Mouse (Mus musculus) heart, embryonic 12.5 days (tissue): ENCODE data around the gene Gramd1b. TPM values are rescaled to one million over a fixed set of nuclear protein-coding genes. Genes with fewer than 3 reads are reported as not detected.

Experiments
- ATAC-seq: fragments of 200-750 bp; cut with Nextera tagmentation; 2 replicates; pipeline ENCODE4 v1.8.0; 2017; ENCODE audit warnings: moderate TSS enrichment, moderate library complexity; ENCODE audit not compliant: insufficient number of reproducible peaks, low FRiP score
- H3K27ac ChIP-seq: fragments of 300-500 bp; sonication (generic); 2 replicates; pipeline ENCODE4 v1.5.1; 2016; ENCODE audit warnings: mild to moderate bottlenecking, moderate library complexity; ENCODE audit not compliant: poor library complexity, severe bottlenecking
- H3K27me3 ChIP-seq: fragments of 300-500 bp; sonication (generic); replicated peaks from 2 replicates; pipeline ENCODE4 v1.6.1; 2016; ENCODE audit warnings: mild to moderate bottlenecking, moderate library complexity
- H3K36me3 ChIP-seq: fragments of 300-500 bp; sonication (generic); 2 replicates; pipeline ENCODE4 v1.6.1; 2016; ENCODE audit warnings: mild to moderate bottlenecking, moderate library complexity
- H3K4me1 ChIP-seq: fragments of 300-500 bp; sonication (generic); replicated peaks from 2 replicates; pipeline ENCODE4 v1.6.1; 2016; ENCODE audit warnings: mild to moderate bottlenecking
- H3K4me2 ChIP-seq: fragments of 300-500 bp; sonication (generic); 2 replicates; pipeline ENCODE4 v1.6.1; 2016; ENCODE audit warnings: mild to moderate bottlenecking, moderate library complexity
- H3K4me3 ChIP-seq: fragments of 300-500 bp; sonication (generic); 2 replicates; pipeline ENCODE4 v1.5.1; 2016; ENCODE audit warnings: mild to moderate bottlenecking
- H3K9ac ChIP-seq: fragments of 300-500 bp; sonication (generic); 2 replicates; pipeline ENCODE4 v1.6.1; 2016; ENCODE audit warnings: mild to moderate bottlenecking, moderate library complexity
- H3K9me3 ChIP-seq: fragments of 300-500 bp; sonication (generic); replicated peaks from 2 replicates; pipeline ENCODE4 v1.6.1; 2016; ENCODE audit warnings: mild to moderate bottlenecking, moderate library complexity
- WGBS: fragments of 180-500 bp; shearing (Covaris S2); methylation state at CpG from one replicate; pipeline ENCODE4 v1.1.7; 2016; 5-methylcytosine and 5-hydroxymethylcytosine counted together
- polyA plus RNA-seq: library from polyadenylated mRNA; unstranded; fragments of >200 nt; fragmentation: Nextera tagmentation; extraction: Ambion mirVana; gene quantifications from 2 replicates; pipeline ENCODE4 v1.2.1, GENCODE M21; 2016

Gramd1b gene
- polyA plus RNA-seq, 1 experiment from 2014 or later: 7.9 TPM

DNA sequence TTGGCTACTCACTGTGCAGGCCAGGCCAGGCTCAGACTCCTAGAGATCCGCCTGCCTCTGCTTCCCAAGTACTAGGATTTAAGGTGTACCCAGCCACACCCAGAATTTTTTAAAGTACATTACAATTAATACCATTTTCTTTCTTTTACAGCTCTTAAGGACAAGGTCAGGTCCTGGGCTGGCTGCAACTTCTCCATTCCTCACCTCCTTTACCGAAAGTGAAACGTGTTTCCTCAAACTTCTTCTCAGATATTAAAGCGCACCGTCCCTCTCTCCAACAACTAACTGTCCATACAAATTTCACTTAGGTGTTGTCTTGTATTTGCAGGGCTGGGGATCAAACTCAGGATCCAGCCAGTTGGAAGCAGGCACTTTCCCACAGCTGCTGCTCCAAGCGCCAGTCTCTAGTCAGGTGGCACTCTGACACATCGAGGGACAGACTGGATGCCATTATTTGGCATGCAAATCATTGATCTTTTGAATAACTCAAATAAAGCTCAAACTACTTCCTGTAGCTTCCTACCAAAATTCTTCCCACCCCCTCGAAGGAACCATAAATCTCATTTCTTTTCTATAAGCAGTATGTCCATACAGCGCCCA, 188.0 kb downstream of the Gramd1b start:
- no peak overlapping the region for H3K4me3 ChIP-seq
- H3K27me3 ChIP-seq: no peaks in the 10 kb centered on the region
- 89% methylated on average over 9 of the region's 9 CpGs for WGBS
- H3K4me2 ChIP-seq: no peak overlapping the region
- no peak overlapping the region for H3K9ac ChIP-seq
- ATAC-seq: no peak
- no peak overlapping the region for H3K27ac ChIP-seq
- H3K9me3 ChIP-seq: no peaks in the 10 kb centered on the region
- no peaks in the 10 kb centered on the region for H3K36me3 ChIP-seq
- peaks cover 45% of the 10 kb centered on the region for H3K4me1 ChIP-seq

DNA sequence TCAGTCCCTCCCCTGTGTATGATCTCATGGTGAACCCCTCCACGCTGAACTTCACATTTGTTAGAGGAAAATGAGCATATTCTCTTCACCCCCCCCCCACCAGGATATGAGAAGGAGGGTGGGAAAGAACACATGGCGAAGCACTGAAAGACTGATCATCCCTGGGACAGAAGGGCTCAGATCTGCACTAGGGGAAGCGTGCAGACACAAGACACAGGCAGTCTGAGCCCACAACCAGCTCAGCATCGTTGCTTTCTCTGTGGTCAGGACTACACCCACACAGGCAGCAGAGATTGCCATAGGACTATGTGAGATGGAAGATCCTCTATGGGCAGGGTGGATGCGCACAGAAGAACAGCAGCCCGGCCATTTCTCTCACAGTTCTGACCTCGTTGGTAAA, 189.1 kb downstream of the Gramd1b start:
- no peak overlapping the region for H3K4me2 ChIP-seq
- ATAC-seq: no peak
- WGBS: 79% methylated on average over 7 of the region's 7 CpGs
- H3K27ac ChIP-seq: no peak overlapping the region
- no peaks in the 10 kb centered on the region for H3K9me3 ChIP-seq
- H3K27me3 ChIP-seq: no peaks in the 10 kb centered on the region
- H3K4me3 ChIP-seq: no peak overlapping the region
- no peaks in the 10 kb centered on the region for H3K36me3 ChIP-seq
- no peak overlapping the region for H3K9ac ChIP-seq
- peaks cover 49% of the 10 kb centered on the region for H3K4me1 ChIP-seq

DNA sequence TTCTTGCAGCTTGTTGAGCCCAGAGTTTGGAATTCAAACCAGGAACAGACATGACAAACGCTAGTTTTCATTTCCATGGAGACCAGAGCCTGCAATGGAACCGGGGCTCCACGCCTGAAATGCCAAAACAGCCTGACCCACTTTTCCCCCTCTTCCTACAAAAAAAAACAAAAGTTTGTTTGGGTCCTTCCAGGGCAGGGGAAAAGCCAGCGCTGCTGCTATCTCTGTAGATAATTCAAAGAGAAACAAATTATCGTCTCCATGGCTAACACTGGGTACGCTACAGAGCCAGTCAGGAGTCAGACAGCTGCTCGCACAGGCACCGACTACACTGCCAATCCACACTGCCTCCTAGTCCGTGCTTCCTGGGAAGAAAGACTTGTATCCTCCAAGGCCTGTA, 191.6 kb downstream of the Gramd1b start:
- no peak for ATAC-seq
- Histone ChIP-seq H3K9ac (no peak overlapping the region), H3K4me1 (peaks cover 24% of the 10 kb centered on the region), H3K27ac (no peak overlapping the region), H3K27me3 (no peaks in the 10 kb centered on the region), H3K4me2 (no peak overlapping the region), H3K4me3 (no peak overlapping the region), H3K36me3 (no peaks in the 10 kb centered on the region), H3K9me3 (no peaks in the 10 kb centered on the region)
- WGBS: 39% methylated on average over 9 of the region's 9 CpGs

DNA sequence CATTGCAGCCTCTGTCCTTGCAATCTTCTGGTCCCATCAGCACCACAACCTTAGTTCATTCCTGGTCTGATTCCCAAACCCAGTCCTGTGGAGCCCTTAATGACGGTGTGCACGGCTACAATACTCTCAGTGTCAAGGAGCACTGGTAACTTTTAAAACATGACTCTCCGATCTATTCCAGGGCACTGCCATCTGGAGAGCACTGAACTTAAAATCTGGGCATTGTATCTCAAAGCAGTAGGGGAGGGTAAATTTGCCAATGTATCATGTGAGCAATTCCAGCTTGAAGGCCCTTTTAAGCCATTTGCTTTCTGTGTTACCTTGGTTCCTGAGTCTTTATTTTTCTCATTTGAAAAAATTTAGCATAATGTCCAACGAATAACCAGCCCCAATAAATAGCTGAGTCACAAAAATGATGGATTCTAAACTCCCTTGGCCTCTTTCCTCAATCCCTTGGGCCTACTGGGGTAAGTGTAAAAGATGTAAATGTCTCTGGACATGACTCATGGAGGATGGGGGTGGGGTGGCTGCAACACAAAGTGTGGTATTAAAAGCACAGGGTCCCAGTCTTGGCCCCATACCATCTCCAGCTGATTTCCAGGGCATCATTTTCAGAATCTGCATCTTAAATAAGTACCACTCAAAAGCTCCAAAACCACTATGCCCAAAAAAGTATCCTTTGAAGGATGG, 193.9 kb downstream of the Gramd1b start:
- Histone ChIP-seq H3K36me3 (no peaks in the 10 kb centered on the region), H3K4me3 (no peak overlapping the region), H3K27me3 (no peaks in the 10 kb centered on the region), H3K9me3 (no peaks in the 10 kb centered on the region), H3K4me1 (peaks cover 24% of the 10 kb centered on the region), H3K4me2 (no peak overlapping the region), H3K27ac (no peak overlapping the region), H3K9ac (no peak overlapping the region)
- WGBS: 84% methylated on average over 4 of the region's 4 CpGs
- no peak for ATAC-seq

DNA sequence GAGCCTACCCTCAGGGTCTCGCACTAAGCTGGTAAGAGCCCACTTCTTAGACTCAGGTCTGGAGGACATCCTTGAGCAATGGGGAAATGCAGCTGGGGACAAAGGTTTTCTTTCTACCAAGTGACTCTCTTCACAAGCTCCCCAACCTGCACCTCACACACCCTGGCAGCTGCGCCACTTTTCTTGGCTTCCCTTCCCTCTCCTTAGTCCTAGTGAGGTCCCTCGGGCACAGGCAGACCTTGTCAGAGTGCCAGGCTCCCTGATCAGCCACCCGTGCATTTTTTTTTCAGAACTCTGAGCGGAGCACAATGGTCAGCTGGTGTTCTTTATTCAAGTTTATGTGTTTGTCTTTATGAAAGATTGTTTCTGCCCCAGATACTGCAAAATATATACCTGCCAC, 194.5 kb downstream of the Gramd1b start:
- no peak for ATAC-seq
- no peak overlapping the region for H3K27ac ChIP-seq
- no peak overlapping the region for H3K4me2 ChIP-seq
- no peak overlapping the region for H3K4me3 ChIP-seq
- H3K4me1 ChIP-seq: peaks cover 24% of the 10 kb centered on the region
- H3K9me3 ChIP-seq: no peaks in the 10 kb centered on the region
- 77% methylated on average over 5 of the region's 5 CpGs for WGBS
- H3K27me3 ChIP-seq: no peaks in the 10 kb centered on the region
- H3K36me3 ChIP-seq: no peaks in the 10 kb centered on the region
- no peak overlapping the region for H3K9ac ChIP-seq

DNA sequence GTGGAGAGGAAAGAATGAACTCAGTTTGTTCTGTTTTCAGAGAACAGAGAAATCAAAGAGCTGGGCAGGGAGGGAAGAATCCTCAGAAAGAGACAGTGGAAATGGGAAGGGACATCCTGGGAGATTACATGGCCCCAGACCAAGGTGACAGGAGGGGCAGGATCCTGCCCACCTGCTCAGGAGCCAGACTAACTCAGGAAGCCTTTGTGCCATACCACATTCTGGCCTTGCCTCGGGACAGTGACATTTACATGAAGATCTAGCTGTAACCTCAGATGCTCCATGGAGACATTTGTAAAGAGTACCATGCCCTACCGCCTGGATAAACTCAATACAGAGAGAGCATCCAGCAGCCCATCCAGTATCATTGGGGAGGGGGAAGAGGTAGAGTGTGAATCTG, 196.6 kb downstream of the Gramd1b start:
- Histone ChIP-seq H3K27ac (no peak overlapping the region), H3K4me3 (no peak overlapping the region), H3K4me1 (peaks cover 17% of the 10 kb centered on the region), H3K4me2 (no peak overlapping the region), H3K9me3 (no peaks in the 10 kb centered on the region), H3K27me3 (no peaks in the 10 kb centered on the region), H3K36me3 (no peaks in the 10 kb centered on the region), H3K9ac (no peak overlapping the region)
- 63% methylated on average over 2 of the region's 2 CpGs for WGBS
- ATAC-seq: no peak

DNA sequence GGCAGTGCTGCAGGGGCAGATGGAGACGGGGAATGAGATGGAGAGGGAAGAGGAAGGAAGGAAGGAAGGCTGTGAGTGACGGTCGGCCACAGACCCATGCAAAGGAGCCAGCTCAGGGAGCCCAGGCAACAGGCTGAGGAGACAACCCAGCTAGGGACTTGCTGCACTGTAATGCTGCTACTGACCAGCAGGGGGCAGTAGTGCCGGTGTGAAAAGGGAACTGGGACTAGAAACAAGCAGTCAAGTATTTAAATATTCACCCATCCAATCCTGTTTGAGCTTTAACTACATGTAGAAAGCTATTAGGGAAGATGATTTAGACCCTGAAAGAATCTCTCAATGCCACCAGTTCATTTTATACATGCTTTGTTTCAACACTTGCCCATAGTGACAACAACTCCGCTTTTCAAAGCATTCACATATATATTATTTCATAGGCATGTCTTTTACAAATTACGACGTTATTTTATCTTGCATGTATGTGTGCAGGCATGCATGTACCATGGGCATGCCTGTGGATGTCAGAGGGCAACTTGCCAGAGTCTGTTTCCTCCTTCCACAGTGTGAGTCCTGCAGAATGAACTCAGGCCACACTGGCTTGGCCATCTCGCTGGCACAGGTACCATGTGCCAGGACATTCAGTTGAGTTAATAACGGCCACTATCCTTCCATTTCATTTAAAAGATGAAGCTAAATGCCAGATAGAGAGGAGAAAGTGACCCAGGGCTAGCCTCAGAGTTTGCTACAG, 197.4 kb downstream of the Gramd1b start:
- Histone ChIP-seq H3K9me3 (no peaks in the 10 kb centered on the region), H3K36me3 (no peaks in the 10 kb centered on the region), H3K27ac (no peak overlapping the region), H3K4me2 (no peak overlapping the region), H3K4me1 (peaks cover 13% of the 10 kb centered on the region), H3K9ac (no peak overlapping the region), H3K4me3 (no peak overlapping the region), H3K27me3 (no peaks in the 10 kb centered on the region; the same call in 1 of the 2 replicates)
- ATAC-seq: no peak
- WGBS: 56% methylated on average over 9 of the region's 9 CpGs

DNA sequence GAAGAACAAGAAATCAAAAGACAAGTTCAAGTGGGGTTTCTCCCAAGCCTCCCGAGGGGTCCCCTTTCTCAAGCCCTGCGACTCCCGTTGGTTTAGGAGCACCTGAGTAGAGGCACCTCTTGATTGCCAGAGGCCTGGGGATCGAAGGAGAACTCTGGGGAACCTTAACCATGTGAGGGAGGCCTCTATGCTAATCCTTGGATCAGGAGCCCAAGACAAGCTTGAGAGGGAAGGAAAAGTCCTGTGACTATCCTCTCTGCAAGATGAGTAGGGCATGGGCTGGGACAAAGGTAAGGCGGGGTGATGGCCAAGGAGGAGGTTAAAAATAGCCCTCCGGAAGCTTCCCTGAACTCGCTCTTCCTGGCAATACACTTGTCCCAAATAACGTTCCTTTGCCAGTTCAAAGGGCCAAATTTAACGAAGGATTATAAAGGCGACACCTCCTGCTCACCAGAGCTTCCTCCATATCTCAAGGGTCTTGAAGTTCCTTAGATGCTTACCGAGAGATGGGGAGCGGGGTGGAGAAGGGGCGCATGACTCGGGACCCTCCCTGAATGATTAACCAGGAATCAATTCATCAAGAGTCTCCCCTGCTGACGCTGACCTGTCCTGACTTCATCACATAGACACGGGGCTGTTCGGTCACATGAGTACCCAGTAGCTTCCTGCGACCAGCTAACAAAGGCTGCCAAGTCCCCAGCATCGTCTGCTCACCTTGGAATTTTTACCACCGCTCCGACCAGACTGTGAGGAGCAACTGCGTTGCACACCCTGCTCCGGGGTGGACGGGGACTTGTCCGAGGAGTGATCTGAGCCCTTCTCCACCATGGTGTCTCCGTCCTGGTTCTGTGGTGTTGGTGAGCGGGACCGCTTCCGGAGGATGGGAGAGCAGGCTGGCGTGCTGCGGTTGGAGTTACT, 198.2 kb downstream of the Gramd1b start:
- no peak overlapping the region for H3K27ac ChIP-seq
- no peak overlapping the region for H3K4me2 ChIP-seq
- no peaks in the 10 kb centered on the region for H3K9me3 ChIP-seq
- WGBS: 76% methylated on average over 31 of the region's 31 CpGs
- no peak for ATAC-seq
- H3K9ac ChIP-seq: no peak overlapping the region
- no peaks in the 10 kb centered on the region for H3K36me3 ChIP-seq
- no peak overlapping the region for H3K4me3 ChIP-seq
- H3K4me1 ChIP-seq: peaks cover 17% of the 10 kb centered on the region
- H3K27me3 ChIP-seq: peaks cover 5% of the 10 kb centered on the region; the same call in 1 of the 2 replicates

DNA sequence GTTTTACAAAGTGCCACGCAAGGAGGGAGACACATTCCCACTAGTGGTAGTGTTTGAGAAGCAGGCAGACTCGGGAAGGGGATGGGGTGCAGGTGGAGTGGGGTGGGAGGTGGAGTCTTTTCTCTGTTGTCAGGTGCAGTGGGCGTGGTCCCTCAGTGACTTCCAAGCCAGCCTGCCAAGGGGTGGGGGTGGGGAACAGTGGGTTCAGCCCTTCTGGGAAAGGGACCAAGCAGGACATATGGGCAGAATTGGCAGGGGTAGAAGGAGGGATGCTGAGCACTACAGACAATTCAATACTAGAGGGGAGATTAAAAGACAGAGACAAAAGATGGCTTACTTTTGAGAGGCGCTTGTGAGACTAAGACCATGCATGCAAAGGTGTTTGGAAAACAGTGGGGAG, 198.9 kb downstream of the Gramd1b start:
- 84% methylated on average over 4 of the region's 4 CpGs for WGBS
- Histone ChIP-seq H3K4me3 (no peak overlapping the region), H3K27me3 (peaks cover 5% of the 10 kb centered on the region; the same call in 1 of the 2 replicates), H3K36me3 (no peaks in the 10 kb centered on the region), H3K9me3 (no peaks in the 10 kb centered on the region), H3K4me1 (peaks cover 17% of the 10 kb centered on the region), H3K27ac (no peak overlapping the region), H3K4me2 (no peak overlapping the region), H3K9ac (no peak overlapping the region)
- no peak for ATAC-seq

DNA sequence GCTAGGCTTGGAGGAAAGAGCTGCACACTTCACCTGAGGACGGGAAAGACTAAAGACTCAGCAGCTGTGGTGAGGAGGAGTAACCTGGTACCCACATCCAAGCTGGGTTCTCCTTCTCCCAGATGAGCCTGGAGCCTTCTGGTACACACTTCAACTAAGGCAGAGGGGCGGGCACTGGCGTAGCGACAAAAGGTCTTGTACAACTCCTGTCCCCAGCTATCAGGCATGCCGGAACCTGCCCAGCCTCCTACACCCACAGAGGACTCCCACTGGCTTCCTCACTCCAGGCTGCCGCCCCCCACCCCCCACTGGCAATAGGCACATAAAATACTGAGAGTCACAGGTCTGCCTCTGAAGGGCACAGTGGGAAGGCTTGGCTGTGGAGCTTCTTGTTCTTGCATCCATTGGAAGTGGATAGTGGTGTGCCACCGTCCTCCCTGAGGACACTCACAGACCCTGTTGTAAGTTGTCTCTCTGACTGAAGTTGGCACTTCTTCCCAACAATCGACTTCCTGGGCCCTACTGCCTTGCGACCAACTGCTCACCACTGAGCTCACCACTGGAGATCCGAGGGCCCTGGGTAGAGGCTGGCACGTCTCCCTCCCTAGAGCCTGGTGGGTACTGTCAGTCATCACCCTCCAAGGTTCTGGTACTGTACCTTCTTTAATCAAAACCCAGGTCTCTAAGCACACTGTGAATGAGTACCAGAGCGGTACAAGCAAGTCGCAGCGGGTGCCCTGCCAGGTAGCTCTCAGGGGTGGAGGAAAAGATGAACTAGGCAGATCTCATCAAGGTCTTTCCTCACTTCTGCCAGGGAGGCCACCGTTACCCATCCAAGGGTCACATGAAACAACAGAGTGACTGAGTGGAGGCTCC, 199.5 kb downstream of the Gramd1b start:
- H3K4me2 ChIP-seq: no peak overlapping the region
- H3K4me1 ChIP-seq: peaks cover 23% of the 10 kb centered on the region
- H3K27me3 ChIP-seq: peaks cover 5% of the 10 kb centered on the region; the same call in 1 of the 2 replicates
- no peak overlapping the region for H3K27ac ChIP-seq
- H3K9ac ChIP-seq: no peak overlapping the region
- 81% methylated on average over 15 of the region's 15 CpGs for WGBS
- no peaks in the 10 kb centered on the region for H3K9me3 ChIP-seq
- no peak overlapping the region for H3K4me3 ChIP-seq
- no peaks in the 10 kb centered on the region for H3K36me3 ChIP-seq
- ATAC-seq: no peak
